Mouse (Mus musculus): Measurements from ENCODE around the gene Padi3. TPM values are rescaled to one million over a fixed set of nuclear protein-coding genes. Genes with fewer than 3 reads are reported as not detected.

The Padi3 gene
- polyA plus RNA-seq, 1 experiment from 2014 or later = 0.08 TPM

DNA sequence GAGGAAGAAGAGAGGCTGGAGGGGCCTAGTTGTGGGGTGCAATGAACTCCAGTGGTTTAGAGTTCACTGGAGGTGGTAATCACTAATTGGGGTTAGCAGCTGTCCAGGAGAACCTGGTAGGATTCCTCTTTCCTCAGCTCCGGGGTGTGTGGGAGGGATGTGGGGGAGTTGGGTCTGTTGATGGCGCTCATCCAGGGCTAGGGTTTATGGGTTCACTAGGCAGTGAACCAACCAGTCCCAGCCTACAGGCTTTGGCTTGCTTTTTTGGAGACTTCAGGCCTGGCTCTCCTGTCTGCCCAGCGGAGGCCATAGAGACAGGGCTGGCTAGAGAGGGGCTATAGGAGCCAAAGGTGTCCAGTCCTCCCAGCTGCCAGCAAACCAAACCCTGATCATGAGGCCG lies 20.5 kb downstream of the Padi3 start:
- H3K36me3 ChIP-seq = no peaks in the 10 kb centered on the region
- no peak for DNase-seq (ENCODE audit: low spot score)
- 87% methylated on average over 4 of the region's 4 CpGs for WGBS

GRCm38 (mm10) chr4:140788983-140789382 lies 21.5 kb downstream of the Padi3 start:
- no peaks in the 10 kb centered on the region for H3K9me3 ChIP-seq
- WGBS = 45% methylated on average over 6 of the region's 6 CpGs
- H3K27ac ChIP-seq = 0 out of 2 replicates have a peak overlapping the region, but pooled peaks have one; percentile 18
- no peaks in the 10 kb centered on the region for H3K36me3 ChIP-seq
- H3K4me1 ChIP-seq (replicated peaks) = peaks cover 21% of the 10 kb centered on the region; the same call in 1 of the 2 replicates
- 0 out of 2 replicates have a peak, but pooled peaks cover 3% of the 10 kb centered on the region for H3K27me3 ChIP-seq (ENCODE audit: insufficient read depth, poor library complexity, severe bottlenecking)
- peak; percentile 68 for DNase-seq (ENCODE audit: low spot score)
- H3K4me3 ChIP-seq = no peak overlapping the region

More for the DNA sequence above, 20.5 kb downstream of the Padi3 start:
- H3K4me3 ChIP-seq = no peak overlapping the region
- no peaks in the 10 kb centered on the region for H3K9me3 ChIP-seq
- H3K27me3 ChIP-seq (ENCODE audit: insufficient read depth, poor library complexity, severe bottlenecking) = 0 out of 2 replicates have a peak, but pooled peaks cover 4% of the 10 kb centered on the region
- H3K27ac ChIP-seq = no peak overlapping the region
- H3K4me1 ChIP-seq (replicated peaks) = peaks cover 21% of the 10 kb centered on the region; the same call in 1 of the 2 replicates

DNA sequence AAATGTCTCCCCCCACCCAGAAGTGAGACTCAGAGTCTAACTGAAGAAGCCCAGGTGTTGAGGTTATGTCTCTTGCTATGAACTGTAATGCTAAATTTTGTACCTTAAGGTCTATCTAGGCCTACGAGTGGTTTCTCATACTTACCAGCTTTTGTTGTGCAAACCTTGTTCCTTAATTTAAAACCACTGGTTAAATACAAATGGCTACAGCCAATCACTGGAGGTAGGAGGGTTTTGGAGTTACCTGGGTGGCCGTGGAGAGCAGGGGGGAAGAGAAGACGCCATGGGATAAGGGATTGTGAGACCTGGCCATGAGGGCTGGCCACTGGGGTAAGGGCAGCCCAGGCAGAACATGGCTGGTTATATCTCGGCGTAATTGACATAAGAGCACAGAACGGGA lies 22.2 kb downstream of the Padi3 start:
- no peaks in the 10 kb centered on the region for H3K9me3 ChIP-seq
- peaks cover 18% of the 10 kb centered on the region; the same call in 1 of the 2 replicates for H3K4me1 ChIP-seq (replicated peaks)
- DNase-seq (ENCODE audit: low spot score) = no peak
- no peaks in the 10 kb centered on the region for H3K36me3 ChIP-seq
- no peaks in the 10 kb centered on the region for H3K27me3 ChIP-seq (ENCODE audit: insufficient read depth, poor library complexity, severe bottlenecking)
- H3K27ac ChIP-seq = no peak overlapping the region
- no peak overlapping the region for H3K4me3 ChIP-seq
- WGBS = 84% methylated on average over 6 of the region's 6 CpGs

DNA sequence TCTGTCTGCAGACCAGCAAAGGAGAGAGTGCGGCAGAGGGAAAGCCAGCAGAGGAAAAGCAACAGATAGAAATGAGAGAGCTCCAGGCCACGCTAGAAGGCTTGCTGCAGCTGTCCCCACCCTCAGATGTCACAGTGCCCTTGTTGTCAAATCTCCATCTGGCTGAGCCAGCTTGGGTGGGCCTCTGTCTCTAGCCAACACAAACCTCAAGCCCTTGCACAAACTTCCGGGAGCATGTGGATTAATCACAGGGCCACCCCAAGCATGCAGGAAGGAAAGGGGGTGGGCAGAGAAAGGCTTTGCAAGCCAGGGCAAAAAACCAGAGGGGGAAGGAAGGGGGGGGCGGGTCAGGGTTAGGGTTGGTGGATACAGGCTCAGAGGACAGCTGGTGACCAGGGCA lies 23.0 kb downstream of the Padi3 start:
- no peaks in the 10 kb centered on the region; the same call in 1 of the 2 replicates for H3K9me3 ChIP-seq
- H3K27ac ChIP-seq = no peak overlapping the region
- no peak for DNase-seq (ENCODE audit: low spot score)
- H3K36me3 ChIP-seq = no peaks in the 10 kb centered on the region
- WGBS = 73% methylated on average over 4 of the region's 4 CpGs
- H3K27me3 ChIP-seq (ENCODE audit: insufficient read depth, poor library complexity, severe bottlenecking) = no peaks in the 10 kb centered on the region
- H3K4me1 ChIP-seq (replicated peaks) = peaks cover 13% of the 10 kb centered on the region; the same call in 1 of the 2 replicates
- H3K4me3 ChIP-seq = no peak overlapping the region

GRCm38 (mm10) chr4:140785217-140785616 lies 25.2 kb downstream of the Padi3 start:
- no peak overlapping the region for H3K27ac ChIP-seq
- no peaks in the 10 kb centered on the region for H3K27me3 ChIP-seq (ENCODE audit: insufficient read depth, poor library complexity, severe bottlenecking)
- WGBS = 79% methylated on average over 5 of the region's 5 CpGs
- peaks cover 13% of the 10 kb centered on the region; the same call in 1 of the 2 replicates for H3K4me1 ChIP-seq (replicated peaks)
- H3K36me3 ChIP-seq = no peaks in the 10 kb centered on the region
- DNase-seq (ENCODE audit: low spot score) = no peak
- no peaks in the 10 kb centered on the region; the same call in 1 of the 2 replicates for H3K9me3 ChIP-seq
- no peak overlapping the region for H3K4me3 ChIP-seq

GRCm38 (mm10) chr4:140784292-140784945 lies 26.0 kb downstream of the Padi3 start:
- H3K36me3 ChIP-seq = no peaks in the 10 kb centered on the region
- H3K27me3 ChIP-seq (ENCODE audit: insufficient read depth, poor library complexity, severe bottlenecking) = no peaks in the 10 kb centered on the region
- no peak overlapping the region for H3K4me3 ChIP-seq
- 94% methylated on average over 9 of the region's 9 CpGs for WGBS
- no peak overlapping the region for H3K27ac ChIP-seq
- H3K9me3 ChIP-seq = no peaks in the 10 kb centered on the region; the same call in 1 of the 2 replicates
- no peak for DNase-seq (ENCODE audit: low spot score)
- H3K4me1 ChIP-seq (replicated peaks) = peaks cover 12% of the 10 kb centered on the region

DNA sequence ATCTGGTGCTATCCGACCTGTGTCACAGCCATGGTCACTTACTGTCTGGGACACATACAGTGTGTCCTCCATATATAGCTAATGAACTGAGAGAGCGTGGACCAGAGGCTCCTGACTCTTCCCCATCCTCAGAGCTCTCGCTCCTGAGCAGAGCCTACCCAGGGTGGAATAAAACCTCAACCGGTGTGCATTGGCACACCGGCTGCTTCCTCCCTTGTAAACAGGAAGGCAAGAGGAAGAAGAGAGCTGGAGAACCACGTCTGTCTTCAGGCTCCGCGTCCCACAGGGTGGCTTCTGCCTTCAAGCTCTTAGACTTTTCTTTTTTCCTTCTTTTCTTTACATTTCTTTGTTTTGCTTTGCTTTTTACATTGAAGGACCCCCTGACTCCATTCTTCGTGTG lies 27.6 kb downstream of the Padi3 start:
- H3K27ac ChIP-seq = no peak overlapping the region
- WGBS = 92% methylated on average over 9 of the region's 9 CpGs
- H3K9me3 ChIP-seq = no peaks in the 10 kb centered on the region; the same call in 1 of the 2 replicates
- H3K4me1 ChIP-seq (replicated peaks) = peaks cover 9% of the 10 kb centered on the region
- H3K27me3 ChIP-seq (ENCODE audit: insufficient read depth, poor library complexity, severe bottlenecking) = no peaks in the 10 kb centered on the region
- DNase-seq (ENCODE audit: low spot score) = no peak
- no peaks in the 10 kb centered on the region for H3K36me3 ChIP-seq
- no peak overlapping the region for H3K4me3 ChIP-seq

- H3K27ac ChIP-seq = no peak overlapping the region
Measured at GRCm38 (mm10) chr4:140780507-140780906, 29.9 kb downstream of the Padi3 start.

GRCm38 (mm10) chr4:140779803-140780397 lies 30.5 kb downstream of the Padi3 start:
- Histone ChIP-seq H3K27me3 (ENCODE audit: insufficient read depth, poor library complexity, severe bottlenecking) (no peaks in the 10 kb centered on the region), H3K4me1 (replicated peaks) (peaks cover 6% of the 10 kb centered on the region), H3K9me3 (no peaks in the 10 kb centered on the region; the same call in 1 of the 2 replicates), H3K27ac (0 out of 2 replicates have a peak overlapping the region, but pooled peaks have one; percentile 3), H3K4me3 (no peak overlapping the region), H3K36me3 (no peaks in the 10 kb centered on the region)
- WGBS = 59% methylated on average over 19 of the region's 19 CpGs
- DNase-seq (ENCODE audit: low spot score) = peak; percentile 50

More at GRCm38 (mm10) chr4:140780507-140780906, 29.9 kb downstream of the Padi3 start:
- 84% methylated on average over 14 of the region's 14 CpGs for WGBS
- no peak for DNase-seq (ENCODE audit: low spot score)
- H3K36me3 ChIP-seq = no peaks in the 10 kb centered on the region
- no peak overlapping the region for H3K4me3 ChIP-seq
- no peaks in the 10 kb centered on the region; the same call in 1 of the 2 replicates for H3K9me3 ChIP-seq
- no peaks in the 10 kb centered on the region for H3K27me3 ChIP-seq (ENCODE audit: insufficient read depth, poor library complexity, severe bottlenecking)
- H3K4me1 ChIP-seq (replicated peaks) = peaks cover 6% of the 10 kb centered on the region

DNA sequence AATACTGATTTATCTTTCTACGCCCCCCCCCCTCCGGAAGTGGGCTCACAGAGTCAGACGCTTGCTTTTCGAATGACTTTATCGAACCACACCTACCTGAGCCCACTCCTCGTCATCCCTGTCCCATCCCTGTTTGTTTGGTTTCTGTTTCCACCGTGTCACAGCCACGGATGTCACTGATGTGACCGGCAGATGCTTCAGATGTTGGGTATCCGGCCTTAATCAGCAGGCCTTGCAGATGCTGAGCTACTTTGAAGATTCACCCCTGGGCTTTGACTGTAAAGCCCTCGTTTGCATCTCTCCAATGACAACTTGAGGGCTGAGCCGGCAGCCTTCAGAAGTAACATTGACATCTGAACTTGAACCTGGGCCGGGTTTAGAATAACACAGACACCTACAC lies 33.8 kb downstream of the Padi3 start:
- H3K27me3 ChIP-seq (ENCODE audit: insufficient read depth, poor library complexity, severe bottlenecking) = no peaks in the 10 kb centered on the region
- no peaks in the 10 kb centered on the region for H3K9me3 ChIP-seq
- no peak overlapping the region for H3K27ac ChIP-seq
- 73% methylated on average over 13 of the region's 13 CpGs for WGBS
- H3K4me3 ChIP-seq = no peak overlapping the region
- peaks cover 20% of the 10 kb centered on the region for H3K4me1 ChIP-seq (replicated peaks)
- DNase-seq (ENCODE audit: low spot score) = no peak
- H3K36me3 ChIP-seq = no peaks in the 10 kb centered on the region

DNA sequence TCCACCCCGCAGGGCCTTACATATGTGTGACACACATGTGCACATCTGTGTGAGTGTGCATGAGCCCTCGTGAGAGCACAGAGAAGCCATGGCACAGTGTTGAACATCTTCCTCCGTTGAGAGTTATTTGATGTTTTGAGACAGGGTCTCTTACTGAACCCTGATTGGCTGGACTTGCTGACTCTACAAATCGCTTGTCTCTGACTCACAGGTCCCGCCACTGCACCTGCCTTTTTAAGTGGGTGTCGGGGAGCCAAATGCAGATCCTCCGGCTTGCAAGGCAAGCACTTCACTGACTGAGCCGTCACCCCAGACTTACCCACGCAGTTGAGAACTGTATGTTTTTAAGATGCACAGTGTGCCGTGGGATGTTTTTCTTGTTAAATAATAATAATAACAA lies 34.6 kb downstream of the Padi3 start:
- Histone ChIP-seq H3K4me1 (replicated peaks) (peaks cover 22% of the 10 kb centered on the region), H3K36me3 (no peaks in the 10 kb centered on the region), H3K4me3 (no peak overlapping the region), H3K27ac (no peak overlapping the region), H3K9me3 (no peaks in the 10 kb centered on the region), H3K27me3 (ENCODE audit: insufficient read depth, poor library complexity, severe bottlenecking) (no peaks in the 10 kb centered on the region)
- WGBS = 89% methylated on average over 10 of the region's 10 CpGs
- no peak for DNase-seq (ENCODE audit: low spot score)

DNA sequence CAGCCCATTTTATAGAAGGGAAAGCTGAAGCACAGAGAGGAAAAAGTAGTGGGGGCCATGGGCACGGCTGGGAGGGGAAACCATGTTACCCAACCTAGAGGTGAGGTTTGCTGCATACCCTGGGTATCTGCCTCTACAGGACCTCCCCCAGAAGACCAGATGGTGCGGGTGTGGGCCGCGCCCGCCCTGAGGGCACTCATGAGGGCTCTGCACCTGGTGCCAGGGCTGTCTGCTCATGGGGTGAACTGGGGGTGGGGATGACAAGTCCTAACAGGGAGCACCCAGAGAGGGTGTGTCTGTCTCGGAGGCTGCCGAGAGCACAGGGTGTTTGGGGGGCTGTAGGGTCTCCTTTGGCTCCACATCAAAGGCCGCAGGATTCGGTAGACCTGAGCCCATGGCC lies 35.6 kb downstream of the Padi3 start:
- Histone ChIP-seq H3K27me3 (ENCODE audit: insufficient read depth, poor library complexity, severe bottlenecking) (no peaks in the 10 kb centered on the region), H3K9me3 (no peaks in the 10 kb centered on the region), H3K4me1 (replicated peaks) (peaks cover 27% of the 10 kb centered on the region), H3K36me3 (no peaks in the 10 kb centered on the region), H3K4me3 (no peak overlapping the region), H3K27ac (no peak overlapping the region)
- WGBS = 88% methylated on average over 9 of the region's 9 CpGs
- no peak for DNase-seq (ENCODE audit: low spot score)
